Mouse (Mus musculus) left cerebral cortex, postnatal 14 days (tissue): ENCODE data around the gene Ccdc191. TPM values are rescaled to one million over a fixed set of nuclear protein-coding genes. Genes with fewer than 3 reads are reported as not detected.

Source experiments
- DNase-seq, 2 experiments: peaks; one replicate each; pipeline ENCODE4 v3.0.0; 2021 to 2022; ENCODE audit warnings: low spot score in 2 of 2, mixed read lengths in 1 of 2
- intact Hi-C: fragments of 180-260 bp; cut with DNase I; formaldehyde crosslinking; loops from one replicate; pipeline ENCODE4 v1.15.1; 2025
- total RNA-seq, 2 experiments: library from RNA; stranded (reverse); gene quantifications; 2 replicates each; pipeline ENCODE4 v1.2.3; 2021

Ccdc191 gene
- total RNA-seq, 2 experiments from 2014 or later = 2.6 to 6.1 TPM

DNA sequence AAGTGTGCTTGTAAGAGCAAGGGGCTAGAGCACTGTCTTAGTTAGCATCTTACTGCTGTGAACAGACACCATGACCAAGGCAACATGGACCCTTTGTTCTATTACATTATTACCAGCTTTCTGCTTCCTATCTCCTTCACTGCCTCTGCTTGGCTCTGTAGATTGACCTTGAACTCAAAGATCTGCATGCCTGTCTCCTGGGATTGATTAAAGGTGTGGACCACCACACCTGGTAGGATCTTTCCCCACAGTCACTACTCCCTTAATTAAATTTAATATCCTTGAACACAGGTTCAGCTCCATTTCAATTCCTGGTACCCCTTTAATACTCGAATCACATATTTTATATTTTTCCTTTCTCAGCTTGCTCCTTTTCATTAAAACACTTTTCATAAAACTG, 36.2 kb downstream of the Ccdc191 start:
- intact Hi-C loops = no loop called here
- no peak for DNase-seq

- no peak for DNase-seq
- intact Hi-C loops = no loop called here
These were observed 36.8 kb downstream of the Ccdc191 start, which contains the start of gene Qtrt2 for GRCm38 (mm10) chr16:43926341-43926859. Gene Qtrt2, minus strand, starts transcription at chr16:43926809.

GRCm38 (mm10) chr16:43930577-43930976, 41.0 kb downstream of the Ccdc191 start:
- intact Hi-C loops = no loop called here
- no peak for DNase-seq

DNA sequence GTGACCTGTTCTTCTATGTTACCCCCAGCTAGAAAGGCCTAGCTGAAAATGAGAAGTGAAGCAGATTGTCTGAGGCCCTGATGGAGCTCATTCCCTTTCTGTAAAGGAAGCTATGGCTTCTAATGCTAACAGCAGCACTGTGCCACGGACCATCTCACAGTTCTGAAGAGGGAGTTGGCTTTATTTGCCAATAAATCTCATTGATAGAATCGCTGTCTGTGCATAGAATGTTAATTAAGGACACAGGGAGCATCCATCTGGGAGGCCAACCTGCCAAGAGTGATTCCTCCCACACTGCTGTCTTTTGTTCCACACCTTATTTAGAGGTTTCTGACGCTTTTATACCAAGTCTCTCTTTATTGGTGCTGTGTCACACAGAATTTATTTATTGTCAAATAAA, 41.9 kb downstream of the Ccdc191 start:
- intact Hi-C loops = no loop called here
- DNase-seq = no peak

GRCm38 (mm10) chr16:43932319-43932718, 42.7 kb downstream of the Ccdc191 start:
- no peak for DNase-seq
- intact Hi-C loops = no loop called here

DNA sequence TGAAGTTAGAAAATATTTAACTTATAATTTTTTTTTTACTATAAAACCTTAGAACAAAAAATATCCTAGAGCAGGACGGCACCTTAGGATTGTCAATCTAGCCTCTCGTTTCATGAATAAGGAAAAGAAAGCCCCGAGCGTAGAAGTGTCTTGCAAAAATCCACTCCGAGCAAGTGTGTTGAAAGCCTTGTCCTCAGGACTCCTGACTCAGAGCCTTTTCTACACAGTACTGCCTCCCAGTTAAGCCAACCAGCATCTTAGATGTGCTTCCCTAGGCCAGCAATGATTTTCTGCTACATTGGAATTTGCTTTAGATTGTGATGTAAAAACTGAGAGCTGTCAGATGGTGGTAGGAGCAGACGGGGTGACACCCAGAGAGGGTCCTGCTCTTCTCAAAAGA, 43.4 kb downstream of the Ccdc191 start:
- intact Hi-C loops = no loop called here
- DNase-seq = no peak

DNA sequence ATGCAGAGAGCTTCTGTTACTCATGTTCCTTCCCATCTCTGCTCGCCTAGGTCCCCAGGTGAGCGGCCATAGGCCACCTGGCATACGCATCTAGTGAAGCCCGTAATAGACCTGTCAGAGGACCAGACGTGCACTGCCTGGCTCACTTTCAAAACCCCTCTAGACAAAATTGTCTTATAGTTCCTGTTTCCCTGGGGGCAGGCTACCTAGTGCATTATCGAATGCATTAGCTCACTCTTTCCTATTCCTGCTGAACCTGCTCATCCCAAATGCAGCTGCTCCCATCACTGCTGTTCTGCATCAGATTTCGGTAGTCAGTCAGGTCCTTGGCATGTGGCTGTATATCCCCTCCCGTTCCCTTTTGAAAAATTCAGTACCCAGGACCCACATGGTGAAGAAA, 45.3 kb downstream of the Ccdc191 start:
- DNase-seq = no peak
- intact Hi-C loops = no loop called here

- DNase-seq = peak in 1 of 2 experiments; percentile 37
- intact Hi-C loops = no loop called here
These were observed 45.8 kb downstream of the Ccdc191 start for GRCm38 (mm10) chr16:43935367-43935766.

DNA sequence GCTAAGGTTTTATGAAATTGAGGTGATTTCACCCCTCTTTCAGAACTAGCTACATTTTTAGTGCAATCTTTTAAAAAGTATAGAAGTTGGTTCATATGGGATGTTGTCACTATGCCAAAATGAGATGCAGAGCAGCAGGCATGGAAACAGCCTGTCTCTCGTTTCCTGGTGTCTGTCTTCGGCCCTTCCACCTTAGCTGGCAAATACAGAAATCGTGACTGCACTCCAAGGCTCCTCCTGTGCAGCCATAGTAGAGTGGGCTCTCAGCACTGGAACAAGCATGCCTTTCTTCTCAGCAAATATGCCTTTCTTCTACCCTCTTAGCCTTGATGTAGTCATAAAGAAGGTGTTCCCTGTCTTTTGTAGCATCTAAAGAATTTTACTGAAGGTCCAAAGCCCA, 46.3 kb downstream of the Ccdc191 start:
- DNase-seq = no peak
- intact Hi-C loops = no loop called here

- no peak for DNase-seq
- intact Hi-C loops = no loop called here
These were observed 51.2 kb downstream of the Ccdc191 start for GRCm38 (mm10) chr16:43940846-43941245.

GRCm38 (mm10) chr16:43945351-43945750, 55.8 kb downstream of the Ccdc191 start:
- DNase-seq = no peak
- intact Hi-C loops = no loop called here

- DNase-seq = no peak
- intact Hi-C loops = no loop called here
These were observed 56.3 kb downstream of the Ccdc191 start for GRCm38 (mm10) chr16:43945869-43946268.

GRCm38 (mm10) chr16:43951591-43951990, 62.0 kb downstream of the Ccdc191 start:
- intact Hi-C loops = no loop called here
- no peak for DNase-seq

- intact Hi-C loops = no loop called here
- no peak for DNase-seq
These were observed 65.3 kb downstream of the Ccdc191 start for GRCm38 (mm10) chr16:43954913-43955312.

DNA sequence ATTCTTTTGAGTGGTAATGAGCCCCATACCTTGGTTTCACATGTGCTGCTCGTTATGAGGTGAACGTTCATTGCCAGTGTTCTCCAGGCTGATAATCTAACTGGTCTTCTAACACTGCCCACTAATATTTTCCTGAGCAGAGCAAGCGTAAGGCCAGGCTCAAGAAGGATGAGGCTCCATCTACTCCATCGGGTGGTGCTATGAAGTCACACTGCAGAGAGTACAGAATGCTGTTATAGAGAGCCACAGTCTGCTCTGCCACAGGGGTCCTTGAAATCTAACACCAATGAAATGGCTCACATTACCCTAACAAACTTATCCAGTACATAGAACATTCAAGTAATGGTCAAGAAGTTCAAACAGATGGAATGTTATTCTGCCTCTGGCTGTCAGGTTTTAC, 68.4 kb downstream of the Ccdc191 start:
- intact Hi-C loops = no loop called here
- no peak for DNase-seq

DNA sequence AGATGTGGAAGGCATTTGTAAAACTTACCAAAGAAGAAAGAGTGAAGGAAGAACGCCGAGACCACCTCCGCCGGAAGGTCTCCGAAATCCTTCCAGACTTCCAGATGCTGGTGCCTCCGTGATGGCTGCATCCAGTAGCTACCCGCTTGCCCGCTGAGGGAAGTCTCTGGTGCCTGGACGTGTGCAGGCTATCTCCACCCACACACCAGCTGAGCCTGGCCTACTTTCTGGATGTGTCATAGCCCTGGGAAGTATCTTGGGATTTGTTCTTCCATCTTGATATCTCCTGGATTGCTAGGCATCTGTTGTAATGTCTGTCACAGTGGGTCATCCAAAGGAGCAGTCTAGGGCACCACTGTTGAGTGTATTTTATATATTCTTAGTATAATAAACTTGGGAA, 73.7 kb downstream of the Ccdc191 start:
- intact Hi-C loops = no loop called here
- no peak for DNase-seq

GRCm38 (mm10) chr16:43963780-43964179, 74.2 kb downstream of the Ccdc191 start:
- intact Hi-C loops = no loop called here
- no peak for DNase-seq

DNA sequence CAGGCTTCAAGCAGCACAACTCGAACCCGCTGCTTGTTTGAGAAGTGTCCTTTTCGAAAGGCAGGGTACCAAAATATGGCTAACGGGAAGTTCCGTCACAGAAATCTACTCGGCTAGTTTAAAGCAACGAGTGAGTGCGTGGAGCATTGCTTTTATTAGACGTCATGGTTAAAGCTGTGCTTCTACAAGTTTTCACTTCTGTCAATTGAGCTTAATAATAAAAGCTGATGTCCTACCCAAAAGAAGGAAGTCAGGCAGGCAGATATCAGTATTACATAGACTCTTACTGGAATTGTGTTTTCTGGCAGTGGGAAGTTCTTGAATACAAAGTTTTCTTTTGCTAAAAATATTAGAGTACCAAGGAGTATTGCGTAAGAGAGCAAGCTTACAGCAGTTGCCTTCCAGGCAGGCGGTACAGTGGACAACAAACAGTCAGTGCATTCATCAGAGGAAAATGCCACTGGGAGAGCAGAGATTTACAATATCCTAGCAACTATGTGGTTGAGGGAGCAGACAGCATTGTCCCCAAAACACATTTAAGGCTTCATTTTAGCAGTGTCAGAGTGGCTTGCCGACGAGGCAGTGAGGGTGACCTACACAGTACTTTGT, 76.3 kb downstream of the Ccdc191 start:
- DNase-seq = no peak
- intact Hi-C loops = no loop called here

DNA sequence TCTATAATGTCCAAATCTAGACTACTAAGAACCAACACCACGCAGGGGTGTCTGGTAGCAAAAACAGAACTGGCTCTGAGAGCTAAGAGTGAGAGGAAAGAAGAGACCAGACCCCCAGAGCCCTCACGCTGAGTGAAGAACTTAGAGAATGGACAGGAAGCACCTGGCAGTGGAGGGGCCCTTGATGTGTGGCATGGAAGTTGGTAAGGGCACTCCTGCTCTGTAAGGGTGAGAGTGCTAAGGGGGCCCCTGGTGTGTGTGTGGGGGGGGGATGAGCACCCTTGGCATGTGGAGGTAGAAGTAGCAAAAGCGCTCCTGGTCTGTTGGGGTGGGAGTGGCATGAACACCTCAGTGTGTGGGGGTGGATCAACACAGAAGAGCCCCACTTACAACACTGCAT, 80.8 kb downstream of the Ccdc191 start:
- DNase-seq = no peak
- intact Hi-C loops = loop anchor here (5.0 kb wide), 1 partner anchor 87 kb away; no protein-coding TSS in a partner anchor

- DNase-seq = no peak
- intact Hi-C loops = loop anchor here (5.0 kb wide), 1 partner anchor 86 kb away; no protein-coding TSS in a partner anchor
These were observed 81.6 kb downstream of the Ccdc191 start for GRCm38 (mm10) chr16:43971189-43971588.

DNA sequence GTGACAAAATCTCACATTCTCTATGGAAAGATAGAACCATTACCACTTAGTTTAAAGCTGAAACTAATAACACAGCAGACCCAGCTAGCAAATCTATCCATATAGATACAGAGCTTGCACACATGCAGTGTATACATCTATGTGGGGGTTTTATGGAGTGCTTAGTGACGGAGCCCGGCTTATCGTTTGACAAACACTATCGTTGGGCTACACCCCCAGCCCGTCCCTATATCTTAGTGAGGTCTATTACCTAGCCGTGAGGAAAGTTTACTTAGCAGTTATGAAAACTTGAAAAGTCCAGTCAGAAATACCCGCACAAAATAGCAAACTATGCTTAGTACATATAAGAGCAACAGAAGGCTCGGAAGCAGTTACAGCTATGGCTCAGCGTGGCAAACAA, 82.1 kb downstream of the Ccdc191 start:
- DNase-seq = no peak
- intact Hi-C loops = loop anchor here (5.0 kb wide), 1 partner anchor 86 kb away; no protein-coding TSS in a partner anchor
